Mouse (Mus musculus) CH12.LX (cell line): ENCODE results near the gene Tcf21. TPM values are rescaled to one million over a fixed set of nuclear protein-coding genes. Genes with fewer than 3 reads are reported as not detected.

Source experiments
- DNase-seq: peaks from one replicate; pipeline ENCODE4 v3.0.0-alpha.2; 2013; ENCODE audit errors: extremely low read depth
- H3K27ac ChIP-seq: 2 replicates; pipeline ENCODE4 v1.5.1; 2012; ENCODE audit warnings: low read depth, mild to moderate bottlenecking, control low read depth, moderate library complexity; ENCODE audit not compliant: insufficient read depth
- H3K27me3 ChIP-seq: replicated peaks from 2 replicates; pipeline ENCODE3; 2012; ENCODE audit warnings: inconsistent platforms
- H3K36me3 ChIP-seq, 2 experiments: replicated peaks in 1 of 2; 2 replicates each; pipeline versions ENCODE3 to v1.6.1; 2012; ENCODE audit warnings: inconsistent platforms in 1 of 2, low read length in 1 of 2, mild to moderate bottlenecking in 1 of 2, mixed read lengths in 1 of 2, moderate library complexity in 1 of 2; ENCODE audit not compliant: control insufficient read depth in 1 of 2, insufficient read depth in 1 of 2
- H3K4me1 ChIP-seq, 2 experiments: 2 replicates each; pipeline ENCODE4 v1.6.1; 2012; ENCODE audit warnings: inconsistent platforms in 1 of 2, moderate library complexity in 1 of 2; ENCODE audit not compliant: insufficient read depth in 2 of 2, control insufficient read depth in 1 of 2
- H3K4me2 ChIP-seq: 2 replicates; pipeline ENCODE4 v1.6.1; 2012; ENCODE audit warnings: low read depth, mild to moderate bottlenecking, control low read depth; ENCODE audit not compliant: poor library complexity, insufficient read depth, severe bottlenecking
- H3K4me3 ChIP-seq, 3 experiments: fragments of 150-350 bp in 1 of 3; sonication (generic) in 1 of 3; replicated peaks in 1 of 3; 2 replicates each; pipeline versions ENCODE3 to v1.5.1; 2011 to 2012; ENCODE audit warnings: low read depth in 2 of 3, low read length in 2 of 3, mild to moderate bottlenecking in 2 of 3, moderate library complexity in 2 of 3, control low read depth in 1 of 3, improper control_type of control experiment in 1 of 3, inconsistent platforms in 1 of 3, mixed read lengths in 1 of 3; ENCODE audit not compliant: poor library complexity in 1 of 3
- H3K79me2 ChIP-seq: replicated peaks from 2 replicates; pipeline ENCODE4 v1.6.1; 2012; ENCODE audit warnings: mild to moderate bottlenecking, moderate library complexity; ENCODE audit not compliant: control insufficient read depth, poor library complexity, insufficient read depth, severe bottlenecking; ENCODE audit errors: extremely low read depth
- H3K9ac ChIP-seq: 2 replicates; pipeline ENCODE4 v1.6.1; 2012; ENCODE audit warnings: low read depth, mild to moderate bottlenecking, control low read depth, moderate library complexity; ENCODE audit not compliant: insufficient read depth
- H3K9me3 ChIP-seq: replicated peaks from 2 replicates; pipeline ENCODE3; 2012; ENCODE audit warnings: low read length, inconsistent platforms, mixed read lengths
- ETS1 ChIP-seq: conservative IDR thresholded peaks from 2 replicates; pipeline ENCODE4 v1.6.1; 2012; ENCODE audit warnings: low read depth, mild to moderate bottlenecking, inconsistent platforms, low read length, improper control_type of control experiment, moderate library complexity
- GABPA ChIP-seq: IDR thresholded peaks from 2 replicates; pipeline ENCODE4 v1.6.1; 2012; ENCODE audit warnings: low read depth, low read length, improper control_type of control experiment, inconsistent platforms; ENCODE audit not compliant: insufficient replicate concordance
- HCFC1 ChIP-seq: IDR thresholded peaks from 2 replicates; pipeline ENCODE4 v1.6.1; 2012; ENCODE audit warnings: low read depth, mild to moderate bottlenecking, inconsistent platforms, low read length, improper control_type of control experiment
- IRF4 ChIP-seq: IDR thresholded peaks from 2 replicates; pipeline ENCODE4 v1.6.1; 2014; ENCODE audit warnings: low read depth, mild to moderate bottlenecking, inconsistent platforms, low read length, improper control_type of control experiment
- JUND ChIP-seq: conservative IDR thresholded peaks from 2 replicates; pipeline ENCODE4 v1.6.1; 2011; ENCODE audit warnings: low read depth, low read length, improper control_type of control experiment
- KAT2A ChIP-seq: IDR thresholded peaks from 2 replicates; pipeline ENCODE4 v1.6.1; 2012; ENCODE audit warnings: low read length, improper control_type of control experiment, inconsistent platforms; ENCODE audit not compliant: insufficient replicate concordance
- MXI1 ChIP-seq: IDR thresholded peaks from 2 replicates; pipeline ENCODE4 v1.6.1; 2011; ENCODE audit warnings: mild to moderate bottlenecking, low read depth, low read length, improper control_type of control experiment
- MYC ChIP-seq: IDR thresholded peaks from 2 replicates; pipeline ENCODE4 v1.6.1; 2011; ENCODE audit warnings: low read depth, mild to moderate bottlenecking, improper control_type of control experiment, low read length
- NRF1 ChIP-seq: IDR thresholded peaks from 2 replicates; pipeline ENCODE4 v1.6.1; 2014; ENCODE audit warnings: low read depth, mild to moderate bottlenecking, inconsistent platforms, low read length, improper control_type of control experiment, moderate library complexity
- PAX5 ChIP-seq: IDR thresholded peaks from 2 replicates; pipeline ENCODE4 v1.6.1; 2012; ENCODE audit warnings: low read length, inconsistent platforms, mixed read lengths
- POLR2A ChIP-seq: IDR thresholded peaks from 2 replicates; pipeline ENCODE4 v1.6.1; 2011; ENCODE audit warnings: low read depth, mild to moderate bottlenecking, improper control_type of control experiment, low read length
- POLR2AphosphoS2 ChIP-seq: IDR thresholded peaks from 2 replicates; pipeline ENCODE4 v1.6.1; 2011; ENCODE audit warnings: low read depth, low read length, improper control_type of control experiment
- RAD21 ChIP-seq: IDR thresholded peaks from 2 replicates; pipeline ENCODE4 v1.6.1; 2011; ENCODE audit warnings: low read depth, mild to moderate bottlenecking, low read length, improper control_type of control experiment, moderate library complexity
- SIN3A ChIP-seq: IDR thresholded peaks from 2 replicates; pipeline ENCODE4 v1.6.1; 2012; ENCODE audit warnings: low read length, improper control_type of control experiment, inconsistent platforms
- TBP ChIP-seq: conservative IDR thresholded peaks from 2 replicates; pipeline ENCODE4 v1.6.1; 2011; ENCODE audit warnings: low read depth, low read length, improper control_type of control experiment
- USF1 ChIP-seq: IDR thresholded peaks from 2 replicates; pipeline ENCODE4 v1.6.1; 2014; ENCODE audit warnings: low read depth, mild to moderate bottlenecking, inconsistent platforms, low read length, improper control_type of control experiment
- ZKSCAN1 ChIP-seq: IDR thresholded peaks from 2 replicates; pipeline ENCODE4 v1.6.1; 2012; ENCODE audit warnings: low read depth, inconsistent platforms, low read length, improper control_type of control experiment, borderline replicate concordance
- ZMIZ1 ChIP-seq: IDR thresholded peaks from 2 replicates; pipeline ENCODE4 v1.6.1; 2012; ENCODE audit warnings: low read depth, mild to moderate bottlenecking, inconsistent platforms, low read length, improper control_type of control experiment
- dilution Hi-C: fragments of 300-500 bp; cut with MboI; formaldehyde crosslinking; loops from 2 replicates; pipeline ENCODE4 v1.14.3; 2020; ENCODE audit warnings: low sequenced_read_pairs; ENCODE audit not compliant: extremely low pct_unique_long_range_greater_than_20kb, extremely low pct_ligation_motif_present
- in situ Hi-C: fragments of 300-500 bp; cut with MboI; formaldehyde crosslinking; loops from 3 replicates; pipeline ENCODE4 v1.14.3; 2019; ENCODE audit warnings: low sequenced_read_pairs, low pct_ligation_motif_present, low pct_unique_long_range_greater_than_20kb, mixed read lengths
- polyA plus RNA-seq: library from polyadenylated mRNA; unstranded; fragments of >175 nt; gene quantifications from 2 replicates; pipeline ENCODE4 v1.2.1, GENCODE M21; 2012; ENCODE audit warnings: low read depth; ENCODE audit not compliant: insufficient read length
- total RNA-seq, 2 experiments: library from RNA; depleted of rRNA; stranded (reverse); fragments of 300-350 nt in 1 of 2; fragments of >200 nt in 1 of 2; gene quantifications; 2 replicates each; pipeline ENCODE4 v1.2.3; 2012 to 2014

Gene Tcf21
- total and polyA plus RNA-seq, 3 experiments, result not detected

DNA sequence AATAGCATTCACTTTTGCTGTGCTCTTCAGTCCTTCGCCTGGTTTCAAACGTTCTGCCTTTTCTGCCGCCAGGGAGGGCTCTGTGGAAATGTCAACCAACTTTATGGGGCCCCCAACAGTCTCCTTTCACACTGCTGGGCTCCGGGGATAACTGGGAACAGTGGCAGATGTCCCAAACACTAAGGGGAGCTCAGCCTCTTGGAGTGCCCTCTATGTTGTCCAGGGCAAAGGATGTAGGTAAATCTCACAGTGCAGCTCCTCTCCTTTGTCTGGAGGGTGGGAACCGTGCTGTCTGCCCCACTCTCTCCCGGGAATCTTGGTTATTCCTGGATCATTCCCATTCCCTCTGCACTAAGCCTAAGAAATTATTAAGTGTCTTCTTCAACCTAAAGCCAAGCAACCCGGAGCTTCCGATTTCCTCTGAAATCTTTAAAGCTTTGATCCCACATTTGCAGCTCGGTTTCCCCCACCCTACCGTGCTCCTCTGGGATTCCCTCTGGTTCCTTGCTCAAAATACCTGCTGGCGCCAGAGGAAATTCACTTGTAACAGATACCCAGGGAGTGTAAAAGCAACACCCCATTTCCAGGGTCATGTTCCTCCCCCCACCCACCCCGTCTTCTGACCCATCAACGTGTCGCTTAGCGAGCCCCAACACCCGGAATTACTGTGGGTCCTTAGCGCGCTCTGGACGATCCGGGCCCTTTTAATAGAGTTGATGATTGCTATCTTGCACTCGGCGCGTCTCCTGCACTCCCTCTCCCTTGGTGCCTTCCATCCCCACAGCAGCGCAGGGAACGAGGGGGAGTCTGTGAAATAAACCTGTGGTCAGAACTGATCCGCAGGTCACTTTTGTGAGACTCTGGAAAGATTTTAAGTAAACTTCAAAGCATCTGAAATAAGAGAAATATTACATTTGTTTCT, 23.7 kb upstream of the Tcf21 start:
- DNase-seq, result no peak
- in situ Hi-C loops (no loop called here), dilution Hi-C loops (no loop called here)
- Histone ChIP-seq H3K27me3 (no peaks in the 10 kb centered on the region), H3K9me3 (no peaks in the 10 kb centered on the region), H3K9ac (no peak overlapping the region), H3K4me1 (no peaks in the 10 kb centered on the region), H3K4me2 (no peak overlapping the region), H3K27ac (no peak overlapping the region), H3K79me2 (no peaks in the 10 kb centered on the region), H3K4me3 (no peak overlapping the region), H3K36me3 (no peaks in the 10 kb centered on the region)
- TF ChIP-seq ZKSCAN1, result no peak
- TF ChIP-seq POLR2A, result no peak
- TF ChIP-seq KAT2A, result no peak
- TF ChIP-seq RAD21, result no peak
- TF ChIP-seq IRF4, result no peak
- no peak for TF ChIP-seq HCFC1
- TF ChIP-seq USF1, result no peak
- TF ChIP-seq PAX5, result no peak
- no peak for TF ChIP-seq ZMIZ1
- TF ChIP-seq POLR2AphosphoS2, result no peak
- TF ChIP-seq JUND, result no peak
- TF ChIP-seq TBP, result no peak
- TF ChIP-seq MXI1, result no peak
- no peak for TF ChIP-seq GABPA

DNA sequence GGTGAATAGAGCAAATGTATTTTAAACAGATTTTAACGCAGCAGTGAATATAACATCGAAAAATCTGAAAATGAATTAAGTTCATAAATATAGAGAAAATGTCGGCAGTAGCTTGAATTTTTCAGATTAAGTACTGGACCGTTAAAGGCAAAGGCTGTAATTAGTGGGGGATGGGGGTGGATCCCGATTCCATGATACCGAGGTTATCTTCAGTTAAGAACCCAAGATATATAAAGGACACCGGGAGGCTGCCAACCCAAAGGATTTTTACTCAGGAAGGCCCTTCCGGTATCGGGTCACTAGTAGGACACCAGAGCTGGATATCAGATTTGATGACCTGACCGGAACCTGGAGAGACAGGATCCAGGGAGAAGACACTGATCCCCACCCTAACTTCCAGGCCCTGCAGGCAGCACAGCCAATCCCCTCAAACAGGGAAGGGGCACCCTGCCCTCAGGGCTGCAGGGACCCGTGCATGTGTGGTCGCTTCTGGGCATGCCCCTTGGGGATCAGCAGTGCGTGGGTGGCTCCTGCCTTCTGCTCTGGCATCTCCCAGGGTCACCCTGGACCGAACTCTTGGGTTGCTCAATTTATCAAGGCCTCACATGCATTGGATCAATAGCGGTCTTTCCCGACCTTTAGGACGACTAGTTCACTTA, 22.9 kb upstream of the Tcf21 start:
- no peak overlapping the region for H3K4me2 ChIP-seq
- no peak overlapping the region for H3K4me3 ChIP-seq
- no peak overlapping the region for H3K27ac ChIP-seq
- TF ChIP-seq ETS1, result no peak
- no peak for TF ChIP-seq JUND
- TF ChIP-seq MYC, result no peak
- no peak for TF ChIP-seq SIN3A
- no peak for TF ChIP-seq NRF1
- dilution Hi-C loops, result no loop called here
- in situ Hi-C loops, result no loop called here
- H3K27me3 ChIP-seq, result no peaks in the 10 kb centered on the region
- no peak overlapping the region for H3K9ac ChIP-seq
- no peak for DNase-seq
- H3K4me1 ChIP-seq, result no peaks in the 10 kb centered on the region
- no peaks in the 10 kb centered on the region for H3K9me3 ChIP-seq
- H3K36me3 ChIP-seq, result no peaks in the 10 kb centered on the region
- no peaks in the 10 kb centered on the region for H3K79me2 ChIP-seq
